Mouse (Mus musculus): ENCODE data around the gene Llgl1.

- no peak for TF ChIP-seq CTCF (IDR thresholded peaks at IDR 0.05; ENCODE audit: low read depth)
- TF ChIP-seq EP300 (IDR thresholded peaks at IDR 0.05; ENCODE audit: low read depth), result no peak
Measured at GRCm38 (mm10) chr11:60706076-60706475, 6.6 kb downstream of the Llgl1 start.
